Mouse (Mus musculus) yolk sac, embryonic 10.5 days (tissue): Measurements from ENCODE around the gene Olfr729.

Experiments used
- DNase-seq: peaks from one replicate; pipeline ENCODE4 v3.0.0-alpha.2; 2017; ENCODE audit warnings: low spot score

Gene Olfr729

DNA sequence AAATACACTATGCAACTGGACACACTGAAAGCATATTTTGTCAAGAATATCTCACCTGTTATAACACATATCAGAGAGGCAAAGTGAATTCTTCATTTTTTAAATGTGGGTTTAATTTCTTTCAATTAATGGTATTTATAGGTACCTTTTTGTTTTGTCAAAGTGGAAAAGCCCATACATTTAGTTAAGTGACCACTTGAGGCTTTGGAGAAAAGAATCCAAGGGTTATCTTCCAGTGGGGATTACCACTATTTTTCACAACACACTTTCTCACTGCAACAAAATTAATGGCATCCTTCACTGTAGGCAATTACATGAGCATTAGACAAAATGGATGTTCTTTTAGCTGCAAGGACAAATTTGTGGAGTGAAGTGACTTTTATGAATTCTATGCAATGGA, at the start of gene Olfr729:
Gene Olfr729 (minus strand): TSS at position 101 of the 400 bp plus-strand sequence.
- no peak for DNase-seq

DNA sequence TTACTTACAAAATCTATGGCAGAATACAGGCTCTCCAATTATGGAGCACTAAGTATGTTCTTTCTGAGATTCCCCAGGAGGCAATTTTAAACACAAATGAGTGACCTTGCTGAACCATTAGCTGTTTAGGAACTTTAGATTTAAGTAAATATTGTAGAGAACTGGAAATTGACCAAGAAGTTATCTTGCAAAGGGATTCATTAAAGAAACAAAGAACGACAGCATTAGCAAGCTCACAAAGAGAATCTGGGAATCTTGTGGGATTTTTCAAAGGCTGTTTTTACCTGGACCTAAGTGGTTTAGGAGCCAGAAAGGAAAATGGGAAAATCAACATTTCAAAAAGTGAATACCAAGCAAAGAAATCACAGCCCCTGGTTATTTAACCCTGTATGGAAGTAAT, 35.4 kb upstream of the Olfr729 start, which contains the start of gene Olfr730:
Gene Olfr730 (minus strand): TSS at position 101 of the 400 bp plus-strand sequence.
- no peak for DNase-seq

DNA sequence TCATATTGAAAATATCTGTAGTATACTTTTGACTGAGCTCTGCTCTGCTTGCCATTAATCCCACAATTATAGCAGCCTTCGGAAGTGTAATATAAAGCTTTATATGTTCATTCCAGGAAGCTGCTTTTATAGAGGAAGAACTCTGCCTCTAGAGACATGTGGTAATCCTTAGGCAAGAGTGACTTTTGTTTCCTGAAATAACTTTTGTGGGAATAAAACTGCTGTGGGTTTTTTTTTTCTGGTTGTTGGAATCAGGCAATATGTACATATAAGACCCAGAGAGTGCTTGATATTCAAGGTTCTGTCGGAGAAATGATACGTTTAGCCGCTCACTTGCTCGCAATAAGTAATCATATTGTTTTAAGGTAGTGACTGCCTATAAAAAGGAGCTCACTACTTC, 10.1 kb downstream of the Olfr729 start, which contains the start of gene Olfr728:
Gene Olfr728 (minus strand): TSS at position 101 of the 400 bp plus-strand sequence.
- DNase-seq, result no peak

DNA sequence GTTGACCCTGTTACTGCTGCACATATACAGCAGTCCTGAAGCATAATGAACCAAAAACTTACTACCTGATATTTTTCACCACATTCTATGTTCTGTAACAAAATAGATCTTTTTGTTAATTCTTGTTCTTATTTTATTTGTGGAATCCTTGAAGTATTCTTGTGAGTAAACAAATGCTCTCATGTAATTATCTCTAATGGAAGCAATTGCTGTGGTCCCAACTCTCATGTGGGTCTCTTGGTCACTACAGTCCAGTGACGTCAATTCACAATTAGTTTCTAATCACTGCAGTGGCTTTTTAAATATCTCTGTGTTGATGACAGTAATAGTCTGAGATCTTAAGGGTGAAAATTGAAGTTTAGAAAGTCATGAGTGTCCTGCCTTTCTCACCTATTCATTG, 29.8 kb downstream of the Olfr729 start, which contains the start of gene Olfr727:
Gene Olfr727 (plus strand): TSS at position 301 of the 400 bp plus-strand sequence.
- no peak for DNase-seq
